Mouse (Mus musculus) thymus, adult 2 months (tissue): Measurements from ENCODE around the gene Kctd12.

Experiments used
- CTCF ChIP-seq: fragments of 200-500 bp; IDR thresholded peaks from 2 replicates; pipeline ENCODE4 v1.5.1; 2012; ENCODE audit warnings: mild to moderate bottlenecking, control low read depth, low read length, moderate library complexity, borderline replicate concordance; ENCODE audit not compliant: control insufficient read depth, poor library complexity, insufficient read depth; ENCODE audit errors: extremely low read depth
- POLR2A ChIP-seq: fragments of 200-500 bp; IDR thresholded peaks from 2 replicates; pipeline ENCODE4 v1.6.1; 2012; ENCODE audit warnings: mild to moderate bottlenecking, low read length, control low read depth, moderate library complexity; ENCODE audit not compliant: control insufficient read depth, poor library complexity, insufficient read depth; ENCODE audit errors: extremely low read depth

GRCm38 (mm10) chr14:102930933-102931332, 51.5 kb downstream of the Kctd12 start:
- no peak for TF ChIP-seq POLR2A
- no peak for TF ChIP-seq CTCF
